Mouse (Mus musculus) adrenal gland, adult 8-10 months (tissue): ENCODE results near the gene Fam136a. TPM values are rescaled to one million over a fixed set of nuclear protein-coding genes. Genes with fewer than 3 reads are reported as not detected.
A peak's percentile ranks its signal among the peaks of the same experiment; 100 is the strongest.
"Not testable (repeated sequence)": the region's sequence is repeated elsewhere in the genome, so short reads cannot be mapped to it uniquely, and the experiment has no call there.

ENCODE experiments used
- DNase-seq: peaks from one replicate; pipeline ENCODE4 v3.0.0; 2022
- total RNA-seq, 4 experiments: library from RNA; stranded (reverse); gene quantifications; 2 replicates each; pipeline ENCODE4 v1.2.4; 2022

The Fam136a gene
- total RNA-seq, 4 experiments from 2014 or later, result 47.5 to 96.0 (median 73.9) TPM

- DNase-seq, result no peak
Observed at GRCm38 (mm10) chr6:86366853-86367249, 1.4 kb downstream of the Fam136a start.

GRCm38 (mm10) chr6:86368479-86368878, 3.0 kb downstream of the Fam136a start:
- no peak for DNase-seq

DNA sequence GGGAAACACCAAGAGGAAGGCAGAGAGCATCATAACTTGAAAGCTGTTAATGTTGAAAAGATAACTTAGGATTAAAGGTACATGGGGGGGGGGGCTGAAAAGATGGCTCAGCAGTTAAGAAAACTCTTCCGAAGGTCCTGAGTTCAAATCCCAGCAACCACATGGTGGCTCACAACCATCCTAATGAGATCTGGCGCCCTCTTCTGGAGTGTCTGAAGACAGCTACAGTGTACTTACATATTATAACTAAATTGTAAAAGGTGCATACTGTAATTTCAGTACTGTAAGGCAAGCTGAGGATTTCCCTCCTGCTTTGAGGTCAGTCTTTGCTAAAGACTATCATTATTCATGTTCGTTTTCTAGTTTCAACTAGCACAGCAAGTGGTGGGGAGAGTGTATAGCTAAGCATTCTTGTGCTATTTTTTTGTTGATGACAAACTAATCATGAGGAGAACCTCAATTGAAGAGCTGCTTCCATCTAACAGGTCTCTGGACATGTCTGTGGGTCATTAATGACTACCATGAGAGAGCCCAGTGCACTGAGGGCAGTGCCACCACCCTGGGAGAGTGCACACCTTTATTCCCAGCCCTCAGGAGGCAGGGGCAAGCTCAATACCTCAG, 4.8 kb downstream of the Fam136a start:
- no peak for DNase-seq

DNA sequence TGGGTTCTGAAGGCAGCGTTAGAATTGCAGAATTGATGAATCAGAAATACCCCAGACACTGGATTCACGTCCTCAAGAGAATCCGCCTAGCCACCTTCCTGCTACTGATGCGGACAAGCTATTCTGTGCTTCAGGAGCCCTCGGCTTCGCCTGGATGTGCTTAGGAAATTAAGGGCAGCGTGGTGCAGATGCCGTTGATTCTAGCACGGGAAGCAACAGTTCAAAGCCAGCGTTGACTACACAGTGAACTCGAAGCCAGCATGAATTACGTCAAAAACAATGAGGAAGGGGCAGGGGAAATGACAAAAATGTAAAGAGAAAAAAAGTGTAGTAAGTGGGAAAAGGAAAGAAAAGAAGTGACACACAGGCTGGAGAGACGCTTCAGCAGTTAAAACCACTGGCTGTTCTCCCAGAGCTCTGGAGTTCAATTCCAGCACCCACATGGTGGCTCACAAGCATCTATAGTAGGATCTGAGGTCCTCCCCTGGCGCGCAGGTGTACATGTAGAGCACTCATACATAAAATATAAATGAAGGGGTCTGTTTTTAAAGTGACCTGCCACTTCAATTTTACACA, 5.4 kb downstream of the Fam136a start, which contains the start of gene Snrpg:
Snrpg (plus strand) TSS at position 541 of the 576 bp plus-strand sequence.
- no peak for DNase-seq

DNA sequence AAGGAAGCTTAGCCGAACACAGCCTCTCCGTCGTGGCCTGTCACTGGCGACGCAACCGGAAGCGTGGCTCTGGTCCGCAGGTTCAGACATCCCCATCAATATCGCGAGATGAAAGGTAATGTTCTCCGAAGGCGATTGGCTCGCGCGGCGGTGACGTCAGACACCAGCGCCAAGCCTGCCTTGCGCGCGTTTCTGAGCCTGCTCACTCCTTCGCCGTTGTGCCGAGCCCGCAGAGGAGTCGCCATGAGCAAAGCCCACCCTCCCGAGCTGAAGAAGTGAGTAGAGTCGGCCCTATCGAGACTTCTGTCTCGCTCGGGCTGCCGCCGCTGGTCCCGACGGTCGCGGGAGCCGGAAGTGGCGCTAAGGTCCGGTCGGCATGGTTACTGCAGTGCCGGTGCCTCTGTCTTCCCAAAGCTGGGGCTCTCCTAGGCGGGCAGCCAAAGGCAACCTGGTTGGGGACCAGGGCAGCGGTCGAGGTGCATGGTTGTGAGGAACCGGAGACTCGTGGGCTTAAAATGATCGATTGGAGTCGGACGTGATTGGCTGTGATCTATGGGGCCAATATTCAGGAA, 6.0 kb downstream of the Fam136a start:
- peak; percentile 94 for DNase-seq

GRCm38 (mm10) chr6:86371950-86372516, 6.6 kb downstream of the Fam136a start:
- no peak for DNase-seq

DNA sequence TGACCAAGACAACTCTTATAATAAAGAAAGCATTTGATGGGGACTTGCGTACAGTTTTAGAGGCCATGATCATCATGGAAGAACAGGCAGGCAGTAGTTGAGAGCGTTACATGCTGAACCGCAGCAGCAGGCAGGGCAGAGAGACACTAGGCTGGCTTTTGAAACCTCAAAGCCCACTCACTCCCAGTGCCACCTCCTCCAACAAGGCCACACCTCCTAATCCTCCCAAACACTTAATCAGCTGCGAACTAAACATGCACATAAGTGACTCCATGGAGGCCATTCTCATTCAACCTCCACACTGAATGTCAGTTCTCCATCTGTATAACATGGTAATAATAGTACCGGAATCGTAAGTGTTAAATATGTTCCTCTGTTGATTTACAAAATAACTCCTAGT, 8.1 kb downstream of the Fam136a start:
- DNase-seq, result no peak

- peak; percentile 42 for DNase-seq
Observed at GRCm38 (mm10) chr6:86378341-86378740, 12.9 kb downstream of the Fam136a start.

DNA sequence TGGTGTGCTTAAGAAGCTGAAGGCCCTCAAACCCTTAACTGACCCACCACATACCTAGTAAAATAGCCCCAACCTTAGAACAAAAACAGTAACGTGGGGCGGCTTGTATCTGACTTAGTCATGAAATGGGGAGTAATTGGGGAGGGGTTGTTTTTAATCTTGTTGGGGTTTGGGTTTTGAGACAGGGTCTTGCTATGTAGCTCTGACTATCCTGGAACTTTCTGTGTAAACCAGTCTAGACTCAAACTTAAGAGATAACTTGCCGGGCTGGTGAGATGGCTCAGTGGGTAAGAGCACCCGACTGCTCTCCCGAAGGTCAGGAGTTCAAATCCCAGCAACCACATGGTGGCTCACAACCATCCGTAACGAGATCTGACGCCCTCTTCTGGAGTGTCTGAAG, 14.7 kb downstream of the Fam136a start:
- DNase-seq, result not testable (repeated sequence)

DNA sequence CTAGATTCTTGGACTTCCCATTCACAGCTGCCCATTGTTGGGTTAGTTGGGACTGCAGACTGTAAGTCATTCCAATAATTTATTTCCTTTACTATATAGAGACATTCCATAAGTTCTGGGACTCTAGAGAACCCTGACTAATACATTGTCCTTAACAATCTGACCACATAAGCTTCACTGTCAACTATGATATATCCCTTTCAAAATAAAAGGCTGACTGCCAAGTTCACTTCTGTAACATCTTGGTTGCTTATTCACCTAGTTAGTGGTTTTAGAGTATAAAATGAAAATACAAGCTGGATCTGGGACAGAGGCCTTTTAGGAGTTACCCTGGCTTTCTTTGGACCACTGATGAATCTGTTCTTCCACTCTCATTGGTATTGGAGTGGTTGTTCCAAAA, 17.1 kb downstream of the Fam136a start:
- no peak for DNase-seq

DNA sequence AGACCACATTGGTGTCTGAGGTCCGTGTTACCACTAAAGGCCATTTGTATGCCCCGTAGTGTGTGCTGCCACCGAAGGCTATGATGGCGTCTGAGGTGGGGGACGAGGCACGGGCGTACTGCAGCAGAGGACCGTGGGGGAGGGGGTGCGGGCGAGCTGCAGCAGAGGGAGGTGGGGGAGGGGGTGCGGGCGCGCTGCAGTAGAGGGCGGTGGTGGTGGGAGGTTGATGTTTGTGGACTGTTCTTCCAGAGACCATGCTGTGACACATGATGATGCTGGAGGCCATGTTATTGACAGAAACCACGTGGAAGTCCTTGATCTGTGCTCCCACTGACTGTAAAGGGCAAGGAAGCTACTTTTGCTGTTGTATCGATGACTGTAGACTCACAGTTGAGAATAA, 17.9 kb downstream of the Fam136a start:
- no peak for DNase-seq

GRCm38 (mm10) chr6:86384692-86385091, 19.2 kb downstream of the Fam136a start:
- DNase-seq, result no peak

DNA sequence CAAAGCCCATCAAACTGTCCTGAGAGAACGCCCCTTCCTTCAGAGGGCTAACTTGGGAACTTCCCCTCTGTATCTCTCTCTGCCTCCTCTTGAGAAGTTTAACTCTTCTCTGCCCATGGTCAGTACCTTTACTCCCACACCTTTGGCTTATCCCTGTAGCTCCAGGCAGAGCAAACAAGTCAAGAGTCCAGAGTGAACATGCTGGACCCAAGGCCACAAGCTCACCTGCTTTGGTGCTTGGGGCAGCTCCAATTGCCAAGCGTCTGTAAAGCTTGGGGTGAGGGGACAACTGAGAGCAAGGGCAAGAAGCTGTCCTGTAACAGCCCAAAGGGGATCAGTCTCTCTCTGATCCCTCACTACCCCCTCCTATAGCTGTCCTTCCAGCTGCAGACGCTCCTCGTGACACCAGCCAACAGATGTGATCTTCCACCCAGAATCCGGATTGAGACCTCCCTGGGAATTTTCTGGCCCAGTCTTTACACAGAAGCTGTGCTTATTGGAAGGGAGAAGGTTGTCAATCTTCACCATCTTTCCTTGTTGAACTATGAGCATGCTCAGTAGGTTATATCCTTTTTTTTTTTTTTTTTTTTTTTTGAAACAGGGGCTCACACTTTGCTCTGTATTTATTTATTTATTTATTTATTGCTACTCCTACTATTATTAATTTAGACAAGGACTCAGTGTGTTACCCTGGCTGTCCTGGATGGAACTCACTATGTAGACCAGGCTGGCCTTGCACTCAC, 20.1 kb downstream of the Fam136a start:
- DNase-seq, result no peak

DNA sequence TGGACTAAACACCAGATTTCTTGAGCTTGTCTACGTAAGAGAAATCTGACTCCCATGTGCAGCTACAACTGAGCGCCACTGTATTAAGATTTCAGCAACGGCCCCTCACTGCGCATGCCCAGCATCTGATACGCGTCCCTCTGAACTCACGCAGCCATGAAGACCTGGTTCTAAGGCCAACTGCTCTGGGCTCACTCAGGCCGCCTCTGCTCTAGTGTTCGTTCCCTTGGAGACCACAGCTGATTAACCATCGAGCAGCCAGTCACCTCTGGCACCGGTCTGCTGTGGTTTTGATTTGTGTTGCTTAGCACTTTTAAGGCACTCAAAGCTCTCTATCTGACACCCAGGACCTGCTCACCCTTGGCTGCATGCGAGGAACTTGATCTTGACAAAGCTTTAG, 21.9 kb downstream of the Fam136a start:
- no peak for DNase-seq

DNA sequence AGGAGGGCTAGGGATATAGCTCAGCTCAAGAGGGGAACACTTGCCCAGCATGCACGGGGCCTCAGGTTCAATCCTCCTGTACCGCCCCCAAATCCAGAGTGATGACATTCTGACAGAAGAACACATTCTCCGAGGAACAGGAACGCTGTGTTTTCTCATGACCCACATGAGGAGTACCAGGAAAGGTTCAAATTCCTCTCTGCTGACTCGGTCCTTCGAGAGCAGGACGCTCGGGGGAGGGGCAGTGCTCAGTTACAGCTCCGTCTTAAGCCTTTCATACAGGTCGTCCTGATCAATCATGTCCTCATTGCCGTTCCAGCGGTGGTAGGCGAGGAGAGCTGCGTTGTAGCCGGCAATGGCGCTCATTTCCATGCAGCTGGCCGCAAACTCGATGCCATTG, 23.0 kb downstream of the Fam136a start:
- no peak for DNase-seq

- no peak for DNase-seq
Observed at GRCm38 (mm10) chr6:86391326-86391725, 25.9 kb downstream of the Fam136a start.

DNA sequence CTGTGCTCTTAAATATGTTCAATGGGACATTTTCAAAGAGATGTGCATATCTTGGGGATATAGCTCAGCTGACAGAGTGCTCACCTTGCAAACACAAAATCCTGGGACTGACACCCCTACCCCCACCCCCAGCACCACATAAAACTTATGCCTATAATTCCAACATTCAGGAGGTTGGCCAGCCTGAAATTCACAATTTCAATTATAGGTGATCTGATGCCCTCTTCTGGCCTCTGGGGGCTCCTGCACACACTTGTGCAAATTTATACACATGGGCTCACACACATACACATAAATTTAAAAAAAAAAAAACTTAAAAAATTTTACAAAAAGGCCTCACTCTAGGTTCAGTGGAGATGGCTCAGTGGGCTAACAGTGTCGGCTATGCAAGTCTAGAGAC, 27.7 kb downstream of the Fam136a start:
- DNase-seq, result no peak

- no peak for DNase-seq
Observed at GRCm38 (mm10) chr6:86394078-86394720, 28.8 kb downstream of the Fam136a start.

GRCm38 (mm10) chr6:86395021-86395420, 29.6 kb downstream of the Fam136a start:
- DNase-seq, result no peak

DNA sequence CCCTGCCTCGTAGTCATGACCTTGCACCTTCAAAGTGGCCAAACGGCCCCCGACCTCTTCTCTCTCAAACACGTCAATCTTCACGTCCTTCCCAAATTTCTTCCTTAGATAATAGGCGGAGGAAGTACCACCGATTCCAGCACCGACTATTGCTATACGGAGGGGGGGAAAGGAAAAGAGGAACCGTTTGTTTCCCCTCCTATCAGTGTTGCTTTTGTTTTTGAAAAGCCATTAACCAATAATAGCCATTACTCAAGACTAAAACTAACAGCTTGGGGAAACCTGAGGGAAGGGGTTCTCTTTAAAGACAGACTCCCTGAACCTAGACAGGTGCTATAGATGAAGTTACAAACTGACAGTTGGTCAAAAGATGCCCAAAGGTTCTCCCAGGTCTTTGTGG, 30.5 kb downstream of the Fam136a start:
- no peak for DNase-seq

DNA sequence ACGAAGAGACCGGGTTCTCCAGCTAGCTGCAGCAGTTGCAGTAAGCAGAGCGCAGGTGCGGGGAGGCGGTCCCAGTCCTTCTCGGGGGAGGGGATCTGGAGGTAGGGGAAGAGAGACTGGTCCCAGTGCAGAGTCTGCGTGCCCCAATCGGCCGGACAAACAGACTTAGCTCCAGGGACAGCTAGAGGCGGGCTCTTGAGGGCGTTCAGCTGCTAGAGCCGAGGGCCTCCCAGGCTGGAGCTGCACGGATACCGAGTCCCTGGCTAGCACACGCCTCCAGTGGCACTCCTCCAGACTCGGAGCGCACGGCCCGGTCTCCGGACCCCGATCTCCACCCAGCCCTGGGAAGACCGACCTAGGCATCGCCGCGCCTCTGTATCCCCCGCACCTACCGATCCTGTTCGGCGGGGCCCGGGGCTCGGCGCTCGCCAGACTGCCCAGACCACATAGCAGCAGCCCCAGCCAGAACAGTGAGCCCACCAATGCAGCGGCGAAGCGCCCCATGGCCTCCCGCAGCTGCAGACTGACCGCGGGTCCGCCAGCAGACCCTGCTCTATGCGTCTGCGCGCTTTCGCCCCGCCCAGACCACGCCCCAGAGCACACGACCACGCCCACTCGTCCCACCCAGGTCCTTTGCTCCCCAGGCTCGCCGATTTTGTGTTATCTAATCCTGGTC, 31.3 kb downstream of the Fam136a start, which contains the start of gene Pcyox1:
Pcyox1 (minus strand) TSS at position 574 of the 676 bp plus-strand sequence.
- peak; percentile 85 for DNase-seq
